Mouse (Mus musculus): Measurements from ENCODE around the gene Myo9a.
A peak's percentile ranks its signal among the peaks of the same experiment; 100 is the strongest.
"Not testable (repeated sequence)": the region's sequence is repeated elsewhere in the genome, so short reads cannot be mapped to it uniquely, and the experiment has no call there.

Gene Myo9a

GRCm38 (mm10) chr9:59751066-59751581, 428 bp downstream of the Myo9a start:
- peak; percentile 95 for DNase-seq (ENCODE audit: low read depth, low spot score)

- peak; percentile 36 for DNase-seq (ENCODE audit: low read depth, low spot score)
Observed at GRCm38 (mm10) chr9:59751966-59752365, 1.3 kb downstream of the Myo9a start.

- no peak for DNase-seq (ENCODE audit: low read depth, low spot score)
Observed at GRCm38 (mm10) chr9:59755199-59755598, 4.5 kb downstream of the Myo9a start.

- not testable (repeated sequence) for DNase-seq (ENCODE audit: low read depth, low spot score)
Observed at GRCm38 (mm10) chr9:59757016-59757415, 6.3 kb downstream of the Myo9a start.

GRCm38 (mm10) chr9:59760515-59760914, 9.8 kb downstream of the Myo9a start:
- peak; percentile 46 for DNase-seq (ENCODE audit: low read depth, low spot score)

- DNase-seq (ENCODE audit: low read depth, low spot score), result not testable (repeated sequence)
Observed at GRCm38 (mm10) chr9:59766966-59767461, 16.3 kb downstream of the Myo9a start.

- not testable (repeated sequence) for DNase-seq (ENCODE audit: low read depth, low spot score)
Observed at GRCm38 (mm10) chr9:59806046-59806774, 55.5 kb downstream of the Myo9a start.

- DNase-seq (ENCODE audit: low read depth, low spot score), result no peak
Observed at GRCm38 (mm10) chr9:59884551-59884950, 133.9 kb downstream of the Myo9a start.

- DNase-seq (ENCODE audit: low read depth, low spot score), result no peak
Observed at GRCm38 (mm10) chr9:59903382-59903781, 152.7 kb downstream of the Myo9a start.

GRCm38 (mm10) chr9:59914761-59915160, 164.1 kb downstream of the Myo9a start:
- no peak for DNase-seq (ENCODE audit: low read depth, low spot score)

GRCm38 (mm10) chr9:59930248-59930647, 179.6 kb downstream of the Myo9a start:
- peak; percentile 6 for DNase-seq (ENCODE audit: low read depth, low spot score)

GRCm38 (mm10) chr9:59935866-59936265, 185.2 kb downstream of the Myo9a start:
- DNase-seq (ENCODE audit: low read depth, low spot score), result not testable (repeated sequence)

- DNase-seq (ENCODE audit: low read depth, low spot score), result no peak
Observed at GRCm38 (mm10) chr9:59938529-59938928, 187.8 kb downstream of the Myo9a start.

- DNase-seq (ENCODE audit: low read depth, low spot score), result no peak
Observed at GRCm38 (mm10) chr9:59939691-59940090, 189.0 kb downstream of the Myo9a start.

GRCm38 (mm10) chr9:59940913-59941884, 190.5 kb downstream of the Myo9a start:
- no peak for DNase-seq (ENCODE audit: low read depth, low spot score)

GRCm38 (mm10) chr9:59941885-59942350, 191.2 kb downstream of the Myo9a start:
- no peak for DNase-seq (ENCODE audit: low read depth, low spot score)

GRCm38 (mm10) chr9:59942501-59943085, 191.9 kb downstream of the Myo9a start:
- no peak for DNase-seq (ENCODE audit: low read depth, low spot score)

GRCm38 (mm10) chr9:59943826-59944225, 193.1 kb downstream of the Myo9a start:
- DNase-seq (ENCODE audit: low read depth, low spot score), result no peak

- DNase-seq (ENCODE audit: low read depth, low spot score), result no peak
Observed at GRCm38 (mm10) chr9:59945241-59945640, 194.5 kb downstream of the Myo9a start.

GRCm38 (mm10) chr9:59947271-59947670, 196.6 kb downstream of the Myo9a start:
- no peak for DNase-seq (ENCODE audit: low read depth, low spot score)

GRCm38 (mm10) chr9:59948226-59948625, 197.5 kb downstream of the Myo9a start:
- DNase-seq (ENCODE audit: low read depth, low spot score), result no peak

Data from A20 (cell line).